26 mouse cellular contexts compared by ENCODE assay signal in genomic region chr14:48502573-48502972, GRCm38 (mm10). TPM values are rescaled to one million over a fixed set of nuclear protein-coding genes. Genes with fewer than 3 reads are reported as not detected.
DNase-seq lines count a peak whose midpoint lies in the region; ATAC-seq and TF ChIP-seq lines count a peak whose summit lies in the region.
"Had no signal": no experiment of that assay in that cellular context is flagged by ENCODE, and none has a peak within 500 bp of the region (broad histone marks: within the 10 kb centered on the region; RNA-seq: fewer than 3 reads in every experiment).

No protein-coding gene starts in this region.

- peaks cover 29% of the 10 kb centered on the region; the same call in 1 of the 2 replicates for H3K36me3 ChIP-seq in limb, embryonic 12.5 days
- peaks cover 6% of the 10 kb centered on the region; the same call in 1 of the 2 replicates for H3K36me3 ChIP-seq in limb, embryonic 10.5 days
- peaks cover 7% of the 10 kb centered on the region for H3K36me3 ChIP-seq in midbrain, embryonic 13.5 days
- peaks cover 9% of the 10 kb centered on the region for H3K36me3 ChIP-seq in midbrain, postnatal 0 days (ENCODE audit: insufficient read depth, low read length)
- H3K36me3 ChIP-seq in stomach, embryonic 14.5 days (ENCODE audit: control insufficient read depth, insufficient read depth, low read length) = peaks cover 2% of the 10 kb centered on the region; the same call in 1 of the 2 replicates
- H3K36me3 ChIP-seq in stomach, postnatal 0 days (ENCODE audit: control insufficient read depth, insufficient read depth, low read length) = no peaks in the 10 kb centered on the region; the same call in 1 of the 2 replicates

- no peaks in the 10 kb centered on the region for H3K9me3 ChIP-seq in limb, embryonic 12.5 days
- H3K9me3 ChIP-seq in limb, embryonic 10.5 days (replicated peaks) = no peaks in the 10 kb centered on the region
- H3K9me3 ChIP-seq in midbrain, embryonic 13.5 days = no peaks in the 10 kb centered on the region
- H3K9me3 ChIP-seq in midbrain, postnatal 0 days (ENCODE audit: low read length) = no peaks in the 10 kb centered on the region
- no peaks in the 10 kb centered on the region for H3K9me3 ChIP-seq in stomach, embryonic 14.5 days (ENCODE audit: control insufficient read depth, low read depth, low read length)
- no peaks in the 10 kb centered on the region for H3K9me3 ChIP-seq in stomach, postnatal 0 days (ENCODE audit: control insufficient read depth, low read length)
- H3K9me3 ChIP-seq: embryonic facial prominence, embryonic 12.5 days; embryonic facial prominence, embryonic 15.5 days; heart, embryonic 12.5 days; heart, embryonic 15.5 days; hindbrain, embryonic 15.5 days had no signal

- H3K27me3 ChIP-seq in limb, embryonic 12.5 days = no peaks in the 10 kb centered on the region
- H3K27me3 ChIP-seq in limb, embryonic 10.5 days (ENCODE audit: low read depth, poor library complexity, severe bottlenecking) = no peaks in the 10 kb centered on the region
- H3K27me3 ChIP-seq in midbrain, embryonic 13.5 days = peaks cover 30% of the 10 kb centered on the region
- no peaks in the 10 kb centered on the region for H3K27me3 ChIP-seq in midbrain, postnatal 0 days (ENCODE audit: insufficient read depth, low read length)
- H3K27me3 ChIP-seq in stomach, embryonic 14.5 days (ENCODE audit: control insufficient read depth, insufficient read depth, low read length) = no peaks in the 10 kb centered on the region
- H3K27me3 ChIP-seq in stomach, postnatal 0 days (ENCODE audit: control insufficient read depth, insufficient read depth, low read length) = no peaks in the 10 kb centered on the region
- H3K27me3 ChIP-seq: embryonic facial prominence, embryonic 15.5 days; heart, embryonic 12.5 days; heart, embryonic 15.5 days had no signal

- peaks cover 4% of the 10 kb centered on the region; the same call in 1 of the 2 replicates for H3K4me1 ChIP-seq in limb, embryonic 12.5 days (replicated peaks)
- H3K4me1 ChIP-seq in limb, embryonic 10.5 days = peaks cover 3% of the 10 kb centered on the region; the same call in 1 of the 2 replicates
- H3K4me1 ChIP-seq in midbrain, embryonic 13.5 days (replicated peaks) = peaks cover 16% of the 10 kb centered on the region
- H3K4me1 ChIP-seq in midbrain, postnatal 0 days (ENCODE audit: insufficient read depth, low read length) = no peaks in the 10 kb centered on the region; the same call in 1 of the 2 replicates
- no peaks in the 10 kb centered on the region for H3K4me1 ChIP-seq in stomach, embryonic 14.5 days (ENCODE audit: control insufficient read depth, insufficient read depth, low read length)
- H3K4me1 ChIP-seq in stomach, postnatal 0 days (replicated peaks; ENCODE audit: control insufficient read depth, insufficient read depth) = no peaks in the 10 kb centered on the region
- H3K4me1 ChIP-seq: embryonic facial prominence, embryonic 12.5 days; embryonic facial prominence, embryonic 15.5 days; heart, embryonic 12.5 days; heart, embryonic 15.5 days had no signal

- H3K4me2 ChIP-seq in limb, embryonic 12.5 days = no peak overlapping the region
- no peak overlapping the region for H3K4me2 ChIP-seq in midbrain, embryonic 13.5 days (replicated peaks)
- H3K4me2 ChIP-seq in midbrain, postnatal 0 days (ENCODE audit: low read depth, low read length, poor library complexity, severe bottlenecking) = no peak overlapping the region
- no peak overlapping the region for H3K4me2 ChIP-seq in stomach, embryonic 14.5 days (replicated peaks; ENCODE audit: low read depth, low read length)
- no peak overlapping the region for H3K4me2 ChIP-seq in stomach, postnatal 0 days (replicated peaks; ENCODE audit: low read depth)
- H3K4me2 ChIP-seq: embryonic facial prominence, embryonic 12.5 days; embryonic facial prominence, embryonic 15.5 days; heart, embryonic 12.5 days; heart, embryonic 15.5 days; hindbrain, embryonic 15.5 days had no signal

- 0 out of 2 replicates have a peak, but pooled peaks have one; percentile 59 for ATAC-seq in limb, embryonic 12.5 days (ENCODE audit: insufficient number of reproducible peaks, insufficient read depth, low FRiP score, low TSS enrichment, low read depth)
- ATAC-seq in midbrain, embryonic 13.5 days = 0 out of 2 replicates have a peak, but pooled peaks have one; percentile 37
- ATAC-seq in midbrain, postnatal 0 days (ENCODE audit: low FRiP score) = no peak
- 0 out of 2 replicates have a peak, but pooled peaks have one; percentile 28 for ATAC-seq in stomach, embryonic 14.5 days (ENCODE audit: insufficient number of reproducible peaks, insufficient read depth, low FRiP score, low read depth)
- ATAC-seq in stomach, postnatal 0 days (ENCODE audit: low FRiP score, low TSS enrichment) = no peak
- ATAC-seq: CD4-positive, CD25-positive, alpha-beta regulatory T cell, adult 4 months; forebrain, embryonic 14.5 days; forebrain, postnatal 0 days had no signal

- no peak for TF ChIP-seq EP300 in stomach, postnatal 0 days (optimal IDR thresholded peaks at IDR 0.05)

- H3K4me3 ChIP-seq in limb, embryonic 12.5 days (replicated peaks) = no peak overlapping the region
- H3K4me3 ChIP-seq in limb, embryonic 10.5 days = no peak overlapping the region
- no peak overlapping the region for H3K4me3 ChIP-seq in midbrain, embryonic 13.5 days (replicated peaks)
- no peak overlapping the region for H3K4me3 ChIP-seq in midbrain, postnatal 0 days (ENCODE audit: low read depth, low read length)
- no peak overlapping the region for H3K4me3 ChIP-seq in stomach, embryonic 14.5 days (ENCODE audit: low read depth, low read length)
- no peak overlapping the region for H3K4me3 ChIP-seq in stomach, postnatal 0 days (ENCODE audit: low read depth, low read length)
- H3K4me3 ChIP-seq: embryonic facial prominence, embryonic 12.5 days; embryonic facial prominence, embryonic 15.5 days; gastrocnemius, adult 2 months; heart, embryonic 12.5 days; heart, embryonic 15.5 days; hindbrain, embryonic 15.5 days had no signal

- no peak for TF ChIP-seq CTCF in midbrain, postnatal 0 days (IDR thresholded peaks at IDR 0.05)
- no peak for TF ChIP-seq CTCF in stomach, postnatal 0 days (IDR thresholded peaks at IDR 0.05; ENCODE audit: low read depth)

- DNase-seq in limb, embryonic 10.5 days (ENCODE audit: low spot score) = no peak
- DNase-seq in midbrain, postnatal 0 days (ENCODE audit: low spot score) = no peak
- DNase-seq in stomach, postnatal 0 days (ENCODE audit: low spot score) = no peak
- DNase-seq in left cerebral cortex, postnatal 4 days = no peak
- DNase-seq: adrenal gland, adult 2 months; adrenal gland, postnatal 14 days; cerebellum, adult 11 months; cerebellum, adult 2 months; cerebellum, adult 9-11 months; cerebellum, postnatal 25 days; forebrain, postnatal 0 days; gastrocnemius, adult 2 months; gastrocnemius, postnatal 14 days; heart, adult 11 months; heart, postnatal 10 days; heart, postnatal 4 days had no signal

- WGBS in limb, embryonic 12.5 days = 88% methylated on average over 7 of the region's 7 CpGs
- WGBS in limb, embryonic 10.5 days = 94% methylated on average over 7 of the region's 7 CpGs
- 90% methylated on average over 7 of the region's 7 CpGs for WGBS in midbrain, embryonic 13.5 days
- WGBS in midbrain, postnatal 0 days = 88% methylated on average over 7 of the region's 7 CpGs
- 85% methylated on average over 7 of the region's 7 CpGs for WGBS in stomach, embryonic 14.5 days
- 89% methylated on average over 7 of the region's 7 CpGs for WGBS in stomach, postnatal 0 days

- H3K9ac ChIP-seq in limb, embryonic 12.5 days (replicated peaks) = no peak overlapping the region
- no peak overlapping the region for H3K9ac ChIP-seq in midbrain, embryonic 13.5 days (replicated peaks)
- no peak overlapping the region for H3K9ac ChIP-seq in midbrain, postnatal 0 days (replicated peaks; ENCODE audit: low read length, poor library complexity, severe bottlenecking)
- H3K9ac ChIP-seq in stomach, embryonic 14.5 days (replicated peaks; ENCODE audit: low read depth, low read length) = no peak overlapping the region
- no peak overlapping the region for H3K9ac ChIP-seq in stomach, postnatal 0 days (ENCODE audit: low read length)
- H3K9ac ChIP-seq: embryonic facial prominence, embryonic 12.5 days; embryonic facial prominence, embryonic 15.5 days; forebrain, postnatal 0 days; heart, embryonic 12.5 days; heart, embryonic 15.5 days; hindbrain, embryonic 15.5 days had no signal

- H3K27ac ChIP-seq in limb, embryonic 12.5 days = no peak overlapping the region
- H3K27ac ChIP-seq in limb, embryonic 10.5 days = no peak overlapping the region
- no peak overlapping the region for H3K27ac ChIP-seq in midbrain, embryonic 13.5 days
- no peak overlapping the region for H3K27ac ChIP-seq in midbrain, postnatal 0 days (ENCODE audit: low read depth, low read length)
- H3K27ac ChIP-seq in stomach, embryonic 14.5 days (ENCODE audit: low read length) = no peak overlapping the region
- no peak overlapping the region for H3K27ac ChIP-seq in stomach, postnatal 0 days (replicated peaks)
- H3K27ac ChIP-seq: embryonic facial prominence, embryonic 12.5 days; embryonic facial prominence, embryonic 15.5 days; gastrocnemius, adult 2 months; heart, embryonic 15.5 days; hindbrain, embryonic 15.5 days had no signal

- intact Hi-C loops in left cerebral cortex, postnatal 4 days (cut with DNase I) = no loop called here

RNA-seq across cellular contexts. Expression of gene Tmem260, which starts 56.6 kb away (rescaled TPM):
- polyA plus RNA-seq in limb, embryonic 12.5 days (2016; fragmentation: Nextera tagmentation; extraction: Ambion mirVana) = 30.5 and 32.8 TPM in 2 replicates
- polyA plus RNA-seq in limb, embryonic 10.5 days (2016; fragmentation: Nextera tagmentation; extraction: Ambion mirVana) = 14.9 and 20.9 TPM in 2 replicates
- polyA plus RNA-seq in midbrain, embryonic 13.5 days (2015; fragmentation: Nextera tagmentation; extraction: Ambion mirVana) = 22.4 and 23.0 TPM in 2 replicates
- total RNA-seq in midbrain, postnatal 0 days (2014; rRNA removed) = 17.4 and 19.2 TPM in 2 replicates
- polyA plus RNA-seq in midbrain, postnatal 0 days (2015; fragmentation: Nextera tagmentation; extraction: Ambion mirVana) = 12.7 and 14.2 TPM in 2 replicates
- 27.1 and 29.2 TPM in 2 replicates for polyA plus RNA-seq in stomach, embryonic 14.5 days (2014; fragmentation: Nextera tagmentation; extraction: Ambion mirVana)
- 6.8 and 7.8 TPM in 2 replicates for polyA plus RNA-seq in stomach, postnatal 0 days (2015; fragmentation: Nextera tagmentation; extraction: Ambion mirVana)
- total RNA-seq in left cerebral cortex, postnatal 4 days (2021) = 10 to 100 TPM; 18.4 to 21.3 TPM

Comparison
In these comparisons a context has a peak if more than half of its experiments do, and no peak if none do; other contexts are left out.
1. ATAC-seq: peak in limb, embryonic 12.5 days (single experiment), midbrain, embryonic 13.5 days (single experiment) and stomach, embryonic 14.5 days (single experiment); none in midbrain, postnatal 0 days (single experiment) and stomach, postnatal 0 days (single experiment).